Mouse (Mus musculus) MEL (cell line): ENCODE data around the gene Slc25a21.

Source experiments
- CTCF ChIP-seq, 3 experiments: IDR thresholded peaks in 2 of 3; conservative IDR thresholded peaks in 1 of 3; 2 replicates each; pipeline ENCODE4 v1.5.1; 2011 to 2012; ENCODE audit warnings: low read length in 3 of 3, low read depth in 2 of 3, mild to moderate bottlenecking in 2 of 3, improper control_type of control experiment in 1 of 3, inconsistent platforms in 1 of 3, mixed read lengths in 1 of 3, moderate library complexity in 1 of 3; ENCODE audit not compliant: control insufficient read depth in 1 of 3, insufficient read depth in 1 of 3, poor library complexity in 1 of 3, severe bottlenecking in 1 of 3
- EP300 ChIP-seq, 2 experiments: IDR thresholded peaks; 2 replicates each; pipeline ENCODE4 v1.6.1; 2011; ENCODE audit warnings: improper control_type of control experiment in 2 of 2, low read length in 2 of 2, low read depth in 1 of 2, mild to moderate bottlenecking in 1 of 2
- ETS1 ChIP-seq: IDR thresholded peaks from 2 replicates; pipeline ENCODE4 v1.6.1; 2012; ENCODE audit warnings: low read depth, mild to moderate bottlenecking, inconsistent platforms, low read length, improper control_type of control experiment, moderate library complexity
- GABPA ChIP-seq: IDR thresholded peaks from 2 replicates; pipeline ENCODE4 v1.6.1; 2012; ENCODE audit warnings: low read depth, mild to moderate bottlenecking, inconsistent platforms, low read length, improper control_type of control experiment, moderate library complexity
- MEF2A ChIP-seq: IDR thresholded peaks from 2 replicates; pipeline ENCODE4 v1.6.1; 2014; ENCODE audit warnings: low read depth, mild to moderate bottlenecking, inconsistent platforms, low read length, improper control_type of control experiment; ENCODE audit not compliant: poor library complexity, insufficient replicate concordance, severe bottlenecking; ENCODE audit errors: extremely low read depth
- POLR2A ChIP-seq, 2 experiments: IDR thresholded peaks; 2 replicates each; pipeline ENCODE4 v1.6.1; 2011 to 2012; ENCODE audit warnings: low read length in 2 of 2, mild to moderate bottlenecking in 2 of 2, control low read depth in 1 of 2, improper control_type of control experiment in 1 of 2, low read depth in 1 of 2, moderate library complexity in 1 of 2; ENCODE audit not compliant: control insufficient read depth in 1 of 2, insufficient read depth in 1 of 2, poor library complexity in 1 of 2
- TCF12 ChIP-seq: IDR thresholded peaks from 2 replicates; pipeline ENCODE4 v1.6.1; 2014; ENCODE audit warnings: low read depth, mild to moderate bottlenecking, inconsistent platforms, low read length, improper control_type of control experiment, moderate library complexity
- USF1 ChIP-seq: IDR thresholded peaks from 2 replicates; pipeline ENCODE4 v1.6.1; 2014; ENCODE audit warnings: low read depth, mild to moderate bottlenecking, inconsistent platforms, low read length, improper control_type of control experiment, moderate library complexity
- ZC3H11A ChIP-seq: IDR thresholded peaks from 2 replicates; pipeline ENCODE4 v1.6.1; 2012; ENCODE audit warnings: low read depth, mild to moderate bottlenecking, inconsistent platforms, low read length, improper control_type of control experiment

DNA sequence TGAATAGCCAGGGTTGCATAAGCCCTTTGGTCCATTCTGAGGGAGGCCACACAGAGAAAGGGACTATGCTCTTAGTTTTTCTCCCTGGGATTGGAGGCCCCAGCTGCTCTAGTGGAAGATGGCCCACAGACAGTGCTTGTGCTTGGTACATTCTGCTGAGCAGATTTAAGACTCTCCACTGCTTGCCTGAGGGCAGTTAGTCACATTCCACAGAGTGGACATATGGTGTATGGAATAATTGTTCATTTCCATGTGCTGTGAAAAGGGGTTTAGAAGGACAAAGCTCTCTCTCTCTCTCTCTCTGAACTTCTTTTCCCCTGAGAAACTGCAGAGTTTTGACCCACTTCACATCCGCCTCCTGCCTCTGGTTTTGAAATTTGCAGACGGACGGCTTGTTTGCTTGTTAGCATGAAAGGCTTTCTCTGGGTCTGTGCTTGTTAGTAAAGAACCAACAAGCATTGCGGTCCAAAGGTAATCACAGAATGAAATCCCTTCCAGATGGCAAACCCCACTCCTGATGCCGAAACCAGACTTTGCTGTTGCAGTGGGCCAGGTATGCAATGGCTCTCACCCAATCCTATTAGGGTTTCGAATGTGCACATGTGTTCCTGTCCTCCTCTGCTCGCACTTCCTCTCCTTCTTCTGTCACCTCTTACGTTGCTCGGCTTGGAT is 527.7 kb downstream of the Slc25a21 start:
- TF ChIP-seq CTCF (IDR thresholded peaks at IDR 0.05 in 2 of 3, conservative IDR thresholded peaks at IDR 0.05 in 1 of 3; ENCODE audit: control insufficient read depth in 1 of 3, insufficient read depth in 1 of 3, low read depth in 2 of 3, low read length in 3 of 3, poor library complexity in 1 of 3, severe bottlenecking in 1 of 3) (no peak), MEF2A (no peak), POLR2A (IDR thresholded peaks at IDR 0.05; ENCODE audit: control insufficient read depth in 1 of 2, insufficient read depth in 1 of 2, low read depth in 1 of 2, low read length in 2 of 2, poor library complexity in 1 of 2) (no peak), ZC3H11A (no peak), USF1 (no peak), GABPA (no peak), ETS1 (no peak), TCF12 (no peak), EP300 (IDR thresholded peaks at IDR 0.05; ENCODE audit: low read depth in 1 of 2, low read length in 2 of 2) (no peak)
